Mouse (Mus musculus) gastrocnemius, postnatal 25 days (tissue): Measurements from ENCODE around the gene Rreb1. TPM values are rescaled to one million over a fixed set of nuclear protein-coding genes. Genes with fewer than 3 reads are reported as not detected.
A peak's percentile ranks its signal among the peaks of the same experiment; 100 is the strongest.

Source experiments
- DNase-seq: peaks from one replicate; pipeline ENCODE4 v3.0.0; 2022
- total RNA-seq, 2 experiments: library from RNA; stranded (reverse); gene quantifications; 1 replicate in 1 of 2; 2 replicates in 1 of 2; pipeline ENCODE4 v1.2.3; 2021

The Rreb1 gene
- total RNA-seq, 2 experiments from 2014 or later: 23.5 to 24.0 TPM

- DNase-seq: no peak
Observed at GRCm38 (mm10) chr13:37876836-37877235, 98.6 kb downstream of the Rreb1 start.

- DNase-seq: no peak
Observed at GRCm38 (mm10) chr13:37877241-37877640, 99.0 kb downstream of the Rreb1 start.

- DNase-seq: no peak
Observed at GRCm38 (mm10) chr13:37878918-37879331, 100.7 kb downstream of the Rreb1 start.

GRCm38 (mm10) chr13:37879556-37879955 lies 101.4 kb downstream of the Rreb1 start:
- DNase-seq: no peak

- no peak for DNase-seq
Observed at GRCm38 (mm10) chr13:37880035-37880434, 101.8 kb downstream of the Rreb1 start.

- DNase-seq: no peak
Observed at GRCm38 (mm10) chr13:37880581-37881130, 102.5 kb downstream of the Rreb1 start.

- DNase-seq: peak; percentile 82
Observed at GRCm38 (mm10) chr13:37882521-37882920, 104.3 kb downstream of the Rreb1 start.

GRCm38 (mm10) chr13:37883008-37883407 lies 104.8 kb downstream of the Rreb1 start:
- no peak for DNase-seq

- DNase-seq: no peak
Observed at GRCm38 (mm10) chr13:37885392-37885791, 107.2 kb downstream of the Rreb1 start.

- DNase-seq: no peak
Observed at GRCm38 (mm10) chr13:37886024-37886423, 107.8 kb downstream of the Rreb1 start.

GRCm38 (mm10) chr13:37894756-37895155 lies 116.6 kb downstream of the Rreb1 start:
- DNase-seq: no peak

- DNase-seq: no peak
Observed at GRCm38 (mm10) chr13:37895564-37896254, 117.5 kb downstream of the Rreb1 start.

- DNase-seq: no peak
Observed at GRCm38 (mm10) chr13:37896423-37896822, 118.2 kb downstream of the Rreb1 start.

- DNase-seq: no peak
Observed at GRCm38 (mm10) chr13:37898772-37899171, 120.6 kb downstream of the Rreb1 start.

- no peak for DNase-seq
Observed at GRCm38 (mm10) chr13:37903036-37903435, 124.8 kb downstream of the Rreb1 start.

GRCm38 (mm10) chr13:37903476-37903875 lies 125.3 kb downstream of the Rreb1 start:
- DNase-seq: no peak

GRCm38 (mm10) chr13:37904436-37904835 lies 126.2 kb downstream of the Rreb1 start:
- DNase-seq: no peak

- DNase-seq: no peak
Observed at GRCm38 (mm10) chr13:37908061-37908460, 129.9 kb downstream of the Rreb1 start.

GRCm38 (mm10) chr13:37908493-37908892 lies 130.3 kb downstream of the Rreb1 start:
- DNase-seq: no peak

- no peak for DNase-seq
Observed at GRCm38 (mm10) chr13:37909225-37909624, 131.0 kb downstream of the Rreb1 start.

GRCm38 (mm10) chr13:37912011-37912410 lies 133.8 kb downstream of the Rreb1 start:
- no peak for DNase-seq

- DNase-seq: no peak
Observed at GRCm38 (mm10) chr13:37912591-37913467, 134.6 kb downstream of the Rreb1 start.

GRCm38 (mm10) chr13:37913963-37914362 lies 135.8 kb downstream of the Rreb1 start:
- no peak for DNase-seq
